Mouse (Mus musculus): ENCODE data around the gene Prokr2. TPM values are rescaled to one million over a fixed set of nuclear protein-coding genes. Genes with fewer than 3 reads are reported as not detected.

Gene Prokr2
- polyA plus RNA-seq (2015; fragmentation: Nextera tagmentation; extraction: Ambion mirVana), result 2.6 and 4.7 TPM in 2 replicates

DNA sequence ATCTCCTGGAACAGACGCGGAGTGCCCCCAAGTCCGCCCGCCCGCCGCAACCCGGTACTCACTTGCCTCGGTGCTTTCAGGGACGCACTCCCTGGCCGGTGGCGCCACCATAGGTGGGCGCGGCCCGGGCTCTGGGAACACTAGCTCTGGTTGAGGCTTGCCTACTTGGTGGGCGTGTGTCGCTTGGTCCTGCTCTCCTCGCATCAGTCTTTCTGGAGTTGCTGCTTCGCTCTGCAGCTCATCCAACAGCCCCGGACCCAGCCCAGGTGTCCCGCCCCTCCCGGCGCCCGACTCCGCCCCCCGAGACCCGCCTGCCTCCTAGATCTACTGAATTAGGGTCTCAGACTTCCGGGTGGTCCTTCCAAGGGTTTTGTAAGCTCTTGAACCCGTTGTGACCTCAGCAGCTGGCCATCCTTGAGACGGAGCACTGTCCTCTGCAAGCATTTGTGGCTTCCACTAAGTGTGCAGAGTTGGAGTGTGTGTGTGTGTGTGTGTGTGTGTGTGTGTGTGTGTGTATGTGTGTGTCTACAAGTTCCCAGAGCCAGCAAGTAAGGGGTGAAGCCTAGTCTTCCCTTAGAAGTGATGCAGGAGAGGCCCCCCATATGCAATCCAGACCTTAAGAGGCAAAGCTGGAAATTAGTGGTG, at the start of gene Prokr2:
Gene Prokr2, minus strand, starts transcription at position 254 of the 645 bp plus-strand sequence.
- peak; percentile 12 for DNase-seq (ENCODE audit: low spot score)

GRCm38 (mm10) chr2:132427160-132427941, 42.1 kb upstream of the Prokr2 start:
- no peak for DNase-seq (ENCODE audit: low spot score)

DNA sequence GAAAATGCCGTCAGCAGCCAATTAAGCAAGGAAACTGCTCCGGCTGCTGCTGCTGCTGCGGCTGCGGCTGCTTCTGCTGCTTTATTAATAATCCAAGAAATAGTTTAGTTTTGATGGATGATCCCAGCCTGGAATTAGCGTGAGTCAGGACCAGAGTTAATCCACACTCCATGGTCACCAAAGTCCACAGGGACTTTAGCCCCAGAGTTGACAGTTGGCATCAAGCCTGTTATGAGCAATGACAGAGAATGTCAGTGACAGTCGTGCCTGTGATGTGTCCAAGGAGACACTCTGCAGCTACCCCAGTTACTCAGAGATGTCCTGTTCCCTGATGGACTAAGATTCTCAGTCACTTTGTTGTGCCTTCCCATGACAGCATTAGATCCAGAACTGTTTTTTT, 40.3 kb upstream of the Prokr2 start:
- no peak for DNase-seq (ENCODE audit: low spot score)

GRCm38 (mm10) chr2:132423411-132424047, 38.3 kb upstream of the Prokr2 start:
- DNase-seq (ENCODE audit: low spot score), result no peak

DNA sequence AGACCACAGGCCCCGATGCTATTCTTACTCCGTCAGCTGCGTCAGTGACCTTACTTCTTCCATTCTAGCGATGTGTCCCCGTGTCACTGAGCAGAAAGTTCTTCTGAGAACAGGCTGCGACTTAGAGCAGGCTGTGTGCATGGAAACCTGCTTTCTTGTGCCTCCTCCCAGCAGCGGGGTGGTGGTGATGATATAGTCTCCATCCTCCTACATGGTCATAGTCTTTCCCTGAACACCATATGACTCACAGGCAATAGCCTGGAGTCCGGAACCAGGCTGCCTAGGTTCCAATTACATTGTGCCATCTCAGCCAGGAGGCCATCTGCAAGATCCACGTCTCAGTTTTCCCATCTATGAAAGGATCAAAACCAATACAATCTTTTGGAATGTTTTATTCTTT, 37.6 kb upstream of the Prokr2 start:
- DNase-seq (ENCODE audit: low spot score), result no peak

DNA sequence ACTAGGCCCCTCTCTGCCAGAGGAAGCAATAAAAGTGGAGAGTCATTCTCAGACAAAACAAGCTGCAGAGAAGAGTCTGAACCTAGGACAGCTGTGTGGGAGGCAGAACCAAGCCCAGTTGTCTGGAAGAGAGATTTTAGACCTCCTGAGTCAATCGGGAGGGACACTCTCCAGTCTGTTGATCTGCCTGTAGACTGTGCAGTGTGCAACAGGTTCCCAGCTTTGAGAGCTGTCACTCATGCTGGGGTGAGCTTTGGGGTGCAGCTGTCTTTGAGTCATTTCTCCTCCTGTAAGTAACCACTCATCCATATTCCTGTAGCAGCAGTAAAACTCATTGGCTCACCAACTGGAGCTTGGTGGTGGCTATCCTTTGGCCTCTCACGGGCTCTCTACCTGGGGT, 33.2 kb upstream of the Prokr2 start:
- no peak for DNase-seq (ENCODE audit: low spot score)

DNA sequence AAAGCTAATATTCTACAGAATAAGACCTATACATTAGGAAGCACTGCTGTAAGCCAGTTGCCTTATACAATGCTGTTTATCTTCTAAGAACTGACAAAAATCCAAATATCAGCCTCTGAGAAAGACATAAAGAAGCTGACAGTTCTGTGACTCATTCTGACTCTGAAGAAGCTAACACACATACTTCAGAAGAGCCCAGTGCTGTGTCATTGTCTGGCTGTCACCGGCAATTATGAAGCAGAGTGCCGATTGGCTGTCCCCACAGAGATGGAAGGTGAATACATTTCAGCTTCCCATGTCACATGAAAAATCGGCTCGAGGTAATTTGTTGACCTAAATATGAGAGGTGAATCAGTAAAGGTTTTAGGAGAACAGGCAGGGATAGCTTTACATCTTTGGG, 24.9 kb upstream of the Prokr2 start:
- no peak for DNase-seq (ENCODE audit: low spot score)

- DNase-seq (ENCODE audit: low spot score), result no peak
Measured at GRCm38 (mm10) chr2:132398136-132398535, 12.9 kb upstream of the Prokr2 start.

DNA sequence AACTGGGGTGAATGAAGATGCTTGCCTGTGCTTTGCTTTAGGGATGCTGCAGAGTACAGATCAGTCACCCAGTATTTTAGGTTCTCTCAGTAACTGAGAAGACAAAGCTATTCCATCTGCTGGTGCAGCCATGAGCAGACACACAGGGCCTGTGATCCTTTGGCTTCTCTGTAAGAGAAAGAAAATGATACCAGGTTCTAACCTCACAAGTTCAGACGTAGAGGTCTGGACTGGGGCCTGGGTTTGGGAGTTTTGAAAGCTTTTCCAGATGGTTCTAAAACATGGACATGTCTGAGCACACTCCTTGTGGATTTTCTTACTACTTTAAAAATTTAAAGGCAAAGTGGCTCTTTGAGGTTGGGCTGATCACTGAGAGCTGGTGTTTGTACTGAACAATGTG, 10.5 kb upstream of the Prokr2 start:
- DNase-seq (ENCODE audit: low spot score), result no peak

DNA sequence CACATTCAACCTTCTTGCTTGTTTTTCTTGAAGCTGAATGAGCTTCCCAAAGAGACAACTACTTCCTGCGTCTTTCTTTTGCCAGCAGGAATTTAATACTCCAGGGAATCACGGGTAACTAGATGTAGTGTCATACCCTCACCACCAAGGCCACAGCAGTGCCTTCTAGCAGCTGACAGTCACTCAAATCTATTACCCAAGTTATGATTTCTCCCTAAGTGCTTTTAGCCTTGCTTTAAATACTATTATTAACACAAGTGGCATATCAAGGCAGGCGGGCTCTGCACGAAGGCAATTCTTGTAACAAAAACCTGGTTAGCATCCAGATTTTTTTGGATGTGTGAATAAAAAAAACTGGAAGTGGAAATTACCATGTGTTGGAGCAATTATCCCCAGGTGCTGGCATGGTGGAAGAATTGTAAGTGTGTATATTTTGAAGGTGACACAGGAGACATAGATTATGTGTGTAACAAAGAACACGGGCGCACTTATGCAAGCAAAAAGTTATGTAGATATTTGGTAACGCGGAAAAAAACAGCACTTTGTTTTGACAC, 5.4 kb upstream of the Prokr2 start:
- no peak for DNase-seq (ENCODE audit: low spot score)

- DNase-seq (ENCODE audit: low spot score), result peak; percentile 30
Measured at GRCm38 (mm10) chr2:132389562-132389961, 4.3 kb upstream of the Prokr2 start.

DNA sequence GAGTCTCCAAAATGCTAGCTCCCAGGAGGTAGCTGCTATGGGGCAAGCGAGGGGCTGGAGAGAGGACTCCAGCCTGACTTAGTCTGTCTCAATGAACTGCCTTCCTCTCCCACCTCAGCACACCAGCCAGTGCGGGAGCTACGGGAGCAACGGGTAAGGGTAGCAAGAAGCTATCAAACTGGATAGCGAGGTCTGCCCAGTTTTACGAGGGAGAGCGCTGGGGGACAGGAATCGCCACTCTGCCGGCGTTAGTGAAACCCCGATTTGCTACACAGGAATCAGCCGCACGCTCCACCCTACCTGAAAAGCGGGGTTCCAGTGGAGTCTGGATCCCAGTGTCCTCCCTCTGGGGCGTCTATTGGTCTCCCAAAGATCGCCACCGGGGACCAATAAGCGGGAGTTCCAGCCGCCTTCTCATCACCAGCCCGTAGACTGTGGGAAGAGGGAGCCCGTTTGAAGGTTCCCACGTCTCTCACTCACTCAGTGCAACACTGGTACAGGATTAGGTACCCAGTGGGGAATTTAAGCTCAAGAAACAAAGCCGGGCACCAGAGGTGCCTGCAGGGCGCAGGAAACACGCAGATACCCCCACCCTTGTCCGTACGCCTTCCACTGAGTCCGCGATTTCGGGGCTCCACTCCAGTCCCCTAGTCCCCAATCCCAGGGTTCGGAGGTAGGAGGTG, 595 bp downstream of the Prokr2 start:
- no peak for DNase-seq (ENCODE audit: low spot score)

DNA sequence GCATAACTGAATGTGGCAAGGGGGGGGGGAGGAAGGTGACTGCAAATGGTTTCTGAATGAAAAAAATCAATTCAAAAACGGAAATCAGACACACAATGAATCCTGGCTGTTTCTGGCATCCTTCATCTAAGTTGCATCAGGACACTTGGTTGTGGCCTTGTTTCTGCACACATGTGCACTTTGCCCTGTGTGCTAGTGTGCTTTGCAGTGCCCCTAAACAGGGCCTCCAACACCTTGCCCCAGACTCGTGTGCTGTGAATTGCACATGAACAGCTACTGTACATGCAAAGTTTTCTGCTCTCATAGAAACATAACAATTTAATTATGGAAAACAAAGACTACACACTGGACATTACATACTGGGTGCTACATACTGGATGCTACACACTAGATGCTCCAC, 2.9 kb downstream of the Prokr2 start:
- no peak for DNase-seq (ENCODE audit: low spot score)

GRCm38 (mm10) chr2:132379690-132380089, 5.6 kb downstream of the Prokr2 start:
- no peak for DNase-seq (ENCODE audit: low spot score)

GRCm38 (mm10) chr2:132378602-132379150, 6.6 kb downstream of the Prokr2 start:
- DNase-seq (ENCODE audit: low spot score), result no peak

- no peak for DNase-seq (ENCODE audit: low spot score)
Measured at GRCm38 (mm10) chr2:132377436-132377835, 7.8 kb downstream of the Prokr2 start.

DNA sequence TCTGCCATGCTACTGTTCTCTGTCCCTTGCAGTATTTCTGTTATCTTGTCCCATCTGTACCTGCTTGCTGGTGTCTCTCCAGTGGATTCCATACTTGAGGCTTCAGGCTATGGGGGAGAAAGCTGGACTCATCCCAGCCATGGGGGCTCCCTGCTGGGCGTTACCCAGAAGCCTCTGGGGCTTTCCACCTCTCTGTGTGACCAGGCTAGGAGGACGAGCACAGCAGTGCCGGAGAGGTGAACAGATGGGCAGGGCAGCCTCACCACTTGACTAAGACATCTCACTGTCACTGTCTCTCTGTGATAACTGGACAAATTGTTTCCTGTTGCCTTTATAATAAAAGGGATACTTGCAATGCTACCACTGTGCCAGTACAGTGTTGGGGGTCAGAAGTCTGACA, 9.5 kb downstream of the Prokr2 start:
- no peak for DNase-seq (ENCODE audit: low spot score)

GRCm38 (mm10) chr2:132375135-132375534, 10.1 kb downstream of the Prokr2 start:
- no peak for DNase-seq (ENCODE audit: low spot score)

DNA sequence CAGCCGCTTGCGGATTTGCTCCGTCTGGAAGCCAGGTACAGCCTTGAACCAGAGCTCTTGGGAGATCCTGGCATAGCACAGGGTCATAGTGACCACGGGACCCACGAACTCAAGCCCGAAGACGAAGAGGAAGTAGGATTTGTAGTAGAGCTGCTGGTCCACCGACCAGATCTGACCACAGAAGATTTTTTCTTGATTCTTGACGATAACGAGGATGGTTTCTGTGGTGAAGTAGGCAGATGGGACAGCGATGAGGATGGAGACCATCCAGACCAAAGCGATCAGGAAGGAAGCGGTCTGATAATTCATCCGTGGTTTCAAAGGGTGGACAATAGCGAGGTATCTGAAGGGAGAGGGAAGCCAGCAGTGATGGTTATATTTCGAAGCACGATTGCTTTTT, 11.5 kb downstream of the Prokr2 start:
- DNase-seq (ENCODE audit: low spot score), result no peak

DNA sequence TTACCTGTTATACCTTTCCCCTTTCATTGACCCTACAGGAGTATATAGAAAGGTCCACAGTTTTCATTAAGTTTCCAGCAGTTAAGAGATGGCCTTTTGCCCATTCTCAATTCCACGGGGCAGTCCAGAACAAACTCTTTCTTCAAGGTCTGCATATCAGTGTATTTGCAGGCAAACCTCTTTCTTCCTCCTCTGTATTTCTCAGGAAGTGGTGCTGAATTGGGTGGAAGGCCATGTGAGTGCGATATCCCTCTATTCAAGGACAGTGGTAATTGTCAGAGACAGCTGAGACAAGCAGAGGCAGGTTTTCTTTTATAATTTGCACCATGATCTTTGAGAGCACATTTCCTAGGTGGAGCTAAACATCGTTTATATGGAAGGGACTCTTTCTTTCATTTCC, 16.8 kb downstream of the Prokr2 start:
- DNase-seq (ENCODE audit: low spot score), result no peak

DNA sequence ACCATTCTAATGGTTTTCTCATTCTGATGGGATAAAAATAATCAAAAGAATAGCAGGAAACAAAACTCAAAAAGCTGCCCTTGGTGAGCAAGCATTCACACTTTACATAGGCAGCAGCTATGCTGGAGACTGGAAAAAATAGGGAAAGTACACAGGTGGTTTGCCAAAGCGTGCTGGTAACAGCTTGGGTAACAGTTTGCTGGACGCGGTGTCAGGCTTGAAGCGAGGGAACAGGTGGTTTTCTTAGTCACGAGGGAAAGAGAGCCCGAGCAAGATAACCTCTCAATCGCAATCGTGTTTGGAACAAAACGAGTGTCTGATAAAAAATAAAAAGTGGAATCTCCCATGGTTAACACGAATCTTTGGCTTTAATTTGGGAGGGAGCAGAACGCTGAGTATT, 41.4 kb downstream of the Prokr2 start:
- no peak for DNase-seq (ENCODE audit: low spot score)

Measured in thymus, postnatal 0 days (tissue).